In genomic region chr2:180894029-180894623, GRCm38 (mm10) we compare ENCODE assay signal across 9 mouse cellular contexts. TPM values are rescaled to one million over a fixed set of nuclear protein-coding genes. Genes with fewer than 3 reads are reported as not detected.
DNase-seq lines count a peak whose midpoint lies in the region; ATAC-seq and TF ChIP-seq lines count a peak whose summit lies in the region.
"Had no signal": no experiment of that assay in that cellular context is flagged by ENCODE, and none has a peak within 500 bp of the region (broad histone marks: within the 10 kb centered on the region; RNA-seq: fewer than 3 reads in every experiment).

No protein-coding gene starts in this region.

- peak; percentile 37 for DNase-seq in ovary, postnatal 14 days (ENCODE audit: low spot score)
- DNase-seq in ovary, adult 18-20 months (ENCODE audit: low spot score) = no peak
- peak; percentile 83 to 87 for DNase-seq in cerebellum, postnatal 25 days
- DNase-seq in kidney, postnatal 36 days = peak; percentile 32 to 76
- DNase-seq in c-Kit-positive CD71-positive TER-119-positive erythroid progenitor cells, embryonic 14.5 days (ENCODE audit: low spot score) = no peak

- H3K4me2 ChIP-seq in heart, embryonic 15.5 days = peak overlapping the region; percentile 92
- peak overlapping the region; percentile 44 for H3K4me2 ChIP-seq in liver, embryonic 16.5 days (ENCODE audit: low read depth, low read length)

- H3K4me3 ChIP-seq in heart, embryonic 15.5 days = peak overlapping the region; percentile 53
- peak overlapping the region; percentile 39 for H3K4me3 ChIP-seq in liver, embryonic 16.5 days (ENCODE audit: low read depth, low read length)
- peak overlapping the region; percentile 87 for H3K4me3 ChIP-seq in olfactory bulb, adult 2 months (ENCODE audit: insufficient read depth, low read depth, low read length)

- H3K4me1 ChIP-seq in heart, embryonic 15.5 days (replicated peaks) = peaks cover 22% of the 10 kb centered on the region
- H3K4me1 ChIP-seq in liver, embryonic 16.5 days (ENCODE audit: control insufficient read depth, low read depth, low read length) = peaks cover 9% of the 10 kb centered on the region
- H3K4me1 ChIP-seq in olfactory bulb, adult 2 months (ENCODE audit: control insufficient read depth, insufficient read depth, low read length) = peaks cover 43% of the 10 kb centered on the region

- peaks cover 92% of the 10 kb centered on the region for H3K27me3 ChIP-seq in heart, embryonic 15.5 days
- H3K27me3 ChIP-seq in liver, embryonic 16.5 days (ENCODE audit: control insufficient read depth, insufficient read depth, low read depth, low read length) = peaks cover 77% of the 10 kb centered on the region

- no peak for TF ChIP-seq POLR2A in olfactory bulb, adult 2 months (IDR thresholded peaks at IDR 0.05; ENCODE audit: insufficient read depth, low read depth, low read length)

- H3K9me3 ChIP-seq in heart, embryonic 15.5 days (replicated peaks) = no peaks in the 10 kb centered on the region
- H3K9me3 ChIP-seq in liver, embryonic 16.5 days (replicated peaks; ENCODE audit: control insufficient read depth, low read length) = no peaks in the 10 kb centered on the region

- WGBS in heart, embryonic 15.5 days = 2% methylated on average over 50 of the region's 57 CpGs
- under 1% methylated on average over 57 of the region's 57 CpGs for WGBS in liver, embryonic 16.5 days (ENCODE audit: insufficient replicate concordance)
- WGBS in olfactory bulb, adult 2 months = under 1% methylated on average over 57 of the region's 57 CpGs

- no peaks in the 10 kb centered on the region for H3K36me3 ChIP-seq in heart, embryonic 15.5 days
- no peaks in the 10 kb centered on the region for H3K36me3 ChIP-seq in liver, embryonic 16.5 days (ENCODE audit: control insufficient read depth, insufficient read depth)

- TF ChIP-seq CTCF in olfactory bulb, adult 2 months (IDR thresholded peaks at IDR 0.05; ENCODE audit: insufficient read depth, low read depth, low read length) = no peak

- no peak; the same call in 1 of the 2 replicates for ATAC-seq in heart, embryonic 15.5 days (replicated peaks; ENCODE audit: insufficient number of reproducible peaks, insufficient read depth, low FRiP score, low read depth)
- no peak for ATAC-seq in liver, embryonic 16.5 days (ENCODE audit: low read depth)

- H3K9ac ChIP-seq in heart, embryonic 15.5 days = no peak overlapping the region
- H3K9ac ChIP-seq in liver, embryonic 16.5 days (ENCODE audit: low read depth, low read length) = no peak overlapping the region

- H3K27ac ChIP-seq in heart, embryonic 15.5 days = no peak overlapping the region
- H3K27ac ChIP-seq in liver, embryonic 16.5 days (ENCODE audit: low read length) = no peak overlapping the region
- peak overlapping the region; percentile 97 for H3K27ac ChIP-seq in olfactory bulb, adult 2 months (ENCODE audit: insufficient read depth, low read depth, low read length)

RNA-seq across cellular contexts. Expression of gene Ythdf1, which starts 26.6 kb away (rescaled TPM):
- 32.9 and 42.2 TPM in 2 replicates for polyA plus RNA-seq in heart, embryonic 15.5 days (2015; fragmentation: Nextera tagmentation; extraction: Ambion mirVana)
- polyA plus RNA-seq in liver, embryonic 16.5 days (2015; fragmentation: Nextera tagmentation; extraction: Ambion mirVana) = 4.2 and 4.6 TPM in 2 replicates
- not detected in 2 replicates for polyA plus RNA-seq in olfactory bulb, adult 2 months (2012; ENCODE audit: insufficient read depth, insufficient read length, low replicate concordance, missing spikeins)

RNA-seq across cellular contexts. Expression of gene Birc7, which starts 34.7 kb away (rescaled TPM):
- 0.11 TPM in 1 of 2 replicates, not detected in the other for polyA plus RNA-seq in heart, embryonic 15.5 days (2015; fragmentation: Nextera tagmentation; extraction: Ambion mirVana)
- polyA plus RNA-seq in liver, embryonic 16.5 days (2015; fragmentation: Nextera tagmentation; extraction: Ambion mirVana) = not detected in 2 replicates
- not detected in 2 replicates for polyA plus RNA-seq in olfactory bulb, adult 2 months (2012; ENCODE audit: insufficient read depth, insufficient read length, low replicate concordance, missing spikeins)
- polyA plus RNA-seq: liver, adult 2 months had no signal

Comparison
In these comparisons a context has a peak if more than half of its experiments do, and no peak if none do; other contexts are left out.
1. DNase-seq: peak in ovary, postnatal 14 days (single experiment), cerebellum, postnatal 25 days (2 of 2) and kidney, postnatal 36 days (2 of 2); none in ovary, adult 18-20 months (single experiment) and c-Kit-positive CD71-positive TER-119-positive erythroid progenitor cells, embryonic 14.5 days (single experiment).
2. Peak in every context shown above with its lines, with median percentiles within 50 percentile points of each other: H3K4me3 ChIP-seq.